Mouse (Mus musculus) thymus, adult 2 months (tissue): Measurements from ENCODE around the gene Fam160b1.

Experiments
- CTCF ChIP-seq: fragments of 200-500 bp; IDR thresholded peaks from 2 replicates; pipeline ENCODE4 v1.5.1; 2012; ENCODE audit warnings: mild to moderate bottlenecking, control low read depth, low read length, moderate library complexity, borderline replicate concordance; ENCODE audit not compliant: control insufficient read depth, poor library complexity, insufficient read depth; ENCODE audit errors: extremely low read depth
- POLR2A ChIP-seq: fragments of 200-500 bp; IDR thresholded peaks from 2 replicates; pipeline ENCODE4 v1.6.1; 2012; ENCODE audit warnings: mild to moderate bottlenecking, low read length, control low read depth, moderate library complexity; ENCODE audit not compliant: control insufficient read depth, poor library complexity, insufficient read depth; ENCODE audit errors: extremely low read depth

DNA sequence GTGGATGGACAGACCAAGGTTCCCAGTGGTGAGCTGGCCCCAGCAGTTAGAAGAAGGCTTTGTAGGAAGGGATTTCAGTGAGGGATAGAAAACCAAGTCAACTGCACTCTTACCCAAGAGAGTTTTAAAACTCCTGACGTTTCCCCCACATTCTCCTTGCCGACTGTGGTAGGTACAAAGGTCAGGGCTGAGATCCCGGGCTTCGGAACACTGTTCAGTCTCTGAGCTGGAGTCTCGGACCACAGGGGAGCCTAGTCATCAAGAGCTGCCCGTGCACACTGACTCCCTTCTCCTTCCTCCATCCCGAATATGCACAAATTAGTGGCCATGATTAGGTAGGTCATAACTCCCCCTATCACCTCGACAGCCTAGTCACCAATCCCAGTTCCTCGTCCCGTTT lies 47.3 kb upstream of the Fam160b1 start:
- TF ChIP-seq POLR2A = no peak
- TF ChIP-seq CTCF = no peak
